Mouse (Mus musculus): Measurements from ENCODE around the gene Nelfa. TPM values are rescaled to one million over a fixed set of nuclear protein-coding genes. Genes with fewer than 3 reads are reported as not detected.
"Not testable (repeated sequence)": the region's sequence is repeated elsewhere in the genome, so short reads cannot be mapped to it uniquely, and the experiment has no call there.

Nelfa gene
- polyA plus RNA-seq, 1 experiment = 24.2 TPM

DNA sequence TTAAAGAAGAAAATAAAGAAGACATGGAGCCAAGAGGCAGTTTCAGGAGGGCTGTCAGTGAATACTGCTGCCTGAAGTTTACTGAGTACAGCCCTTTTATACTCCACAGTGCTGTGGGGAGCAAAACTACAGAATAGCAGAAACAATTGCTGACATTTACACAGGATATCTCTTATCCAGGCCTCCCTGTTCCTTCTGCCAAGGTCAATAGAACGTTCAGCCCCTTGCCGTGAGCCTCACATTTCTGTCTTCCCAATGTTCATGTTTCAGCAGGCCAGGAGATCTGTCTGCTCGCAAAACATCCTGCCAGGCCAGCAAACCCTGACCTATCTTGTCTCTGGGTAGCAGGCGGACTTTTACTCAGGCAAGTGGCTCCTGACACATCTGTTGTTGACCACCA, 23.2 kb upstream of the Nelfa start:
- TF ChIP-seq MYOD1 (IDR thresholded peaks at IDR 0.05; ENCODE audit: control insufficient read depth, insufficient read length, low read depth) = no peak
- TF ChIP-seq CEBPB (IDR thresholded peaks at IDR 0.05; ENCODE audit: low read depth) = no peak
- no peak for TF ChIP-seq MAX (IDR thresholded peaks at IDR 0.05)
- no peak for TF ChIP-seq MYOG (IDR thresholded peaks at IDR 0.05; ENCODE audit: control insufficient read depth, extremely low read depth, insufficient read length)
- TF ChIP-seq FOSL1 (IDR thresholded peaks at IDR 0.05; ENCODE audit: insufficient read depth, low read length, poor library complexity, severe bottlenecking) = no peak
- no peak for TF ChIP-seq CTCF (IDR thresholded peaks at IDR 0.05; ENCODE audit: control insufficient read depth, insufficient read depth, insufficient read length)

DNA sequence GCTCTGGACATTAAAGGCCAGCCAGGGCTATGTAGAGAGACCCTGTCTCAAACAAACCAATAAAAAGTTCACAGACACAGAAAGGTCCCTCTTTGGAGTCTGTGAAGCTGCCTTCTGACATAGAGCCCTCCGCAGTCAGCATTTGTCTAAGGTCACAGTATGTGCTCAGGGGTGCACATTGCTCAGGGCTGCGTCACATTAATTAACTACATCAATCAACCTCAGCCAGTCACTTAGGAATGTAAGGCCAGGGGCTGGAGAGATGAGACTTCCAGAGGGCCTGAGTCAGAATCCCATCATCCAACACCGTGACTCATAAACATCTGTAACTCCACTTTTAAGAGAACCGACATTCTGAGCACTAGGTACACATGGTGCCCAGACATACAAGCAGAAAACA, 19.7 kb upstream of the Nelfa start:
- Histone ChIP-seq H3ac (ENCODE audit: control insufficient read depth, insufficient read length, low read depth) (no peak overlapping the region), H3K4me3 (ENCODE audit: insufficient read depth, poor library complexity, severe bottlenecking) (no peak overlapping the region), H3K36me3 (ENCODE audit: control insufficient read depth, insufficient read depth) (no peaks in the 10 kb centered on the region), H3K27me3 (ENCODE audit: control insufficient read depth, insufficient read depth, insufficient read length) (no peaks in the 10 kb centered on the region), H3K79me3 (ENCODE audit: low read depth) (no peaks in the 10 kb centered on the region), H3K79me2 (ENCODE audit: control insufficient read depth, insufficient read depth) (no peaks in the 10 kb centered on the region)
- TF ChIP-seq MYOD1 (IDR thresholded peaks at IDR 0.05; ENCODE audit: control insufficient read depth, insufficient read length, low read depth) (peak; percentile 7), FOSL1 (IDR thresholded peaks at IDR 0.05; ENCODE audit: insufficient read depth, low read length, poor library complexity, severe bottlenecking) (peak; percentile 66), USF1 (IDR thresholded peaks at IDR 0.05; ENCODE audit: low read depth) (no peak)

More for the DNA sequence above, 23.2 kb upstream of the Nelfa start:
- H3K4me3 ChIP-seq (ENCODE audit: insufficient read depth, poor library complexity, severe bottlenecking) = no peak overlapping the region
- H3K27me3 ChIP-seq (ENCODE audit: control insufficient read depth, insufficient read depth, insufficient read length) = no peaks in the 10 kb centered on the region
- no peaks in the 10 kb centered on the region for H3K36me3 ChIP-seq (ENCODE audit: control insufficient read depth, insufficient read depth)
- H3ac ChIP-seq (ENCODE audit: control insufficient read depth, insufficient read length, low read depth) = no peak overlapping the region
- no peaks in the 10 kb centered on the region for H3K79me3 ChIP-seq (ENCODE audit: low read depth)
- H3K79me2 ChIP-seq (ENCODE audit: control insufficient read depth, insufficient read depth) = no peaks in the 10 kb centered on the region

DNA sequence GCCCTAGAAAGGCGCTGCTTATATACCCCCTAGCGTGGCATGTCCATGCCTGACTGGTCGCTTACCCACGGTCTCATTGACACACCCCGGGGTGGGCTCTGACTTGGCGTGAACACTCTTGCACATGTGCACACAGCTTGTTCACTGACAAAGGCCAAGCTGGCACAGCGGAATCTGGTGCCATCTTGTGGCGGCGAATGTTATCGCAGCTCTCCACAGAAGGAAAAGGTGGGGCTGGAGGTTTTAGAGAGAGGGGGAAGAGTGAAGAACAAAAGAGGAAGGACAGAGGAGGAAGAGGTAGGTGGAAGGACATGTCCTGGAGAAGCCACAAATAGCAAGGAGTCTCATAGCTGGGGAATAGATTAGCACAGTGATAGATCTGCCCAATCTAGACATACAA, 18.1 kb upstream of the Nelfa start:
- Histone ChIP-seq H3K4me3 (ENCODE audit: insufficient read depth, poor library complexity, severe bottlenecking) (no peak overlapping the region), H3ac (ENCODE audit: control insufficient read depth, insufficient read length, low read depth) (no peak overlapping the region), H3K79me2 (ENCODE audit: control insufficient read depth, insufficient read depth) (no peaks in the 10 kb centered on the region), H3K36me3 (ENCODE audit: control insufficient read depth, insufficient read depth) (no peaks in the 10 kb centered on the region), H3K27me3 (ENCODE audit: control insufficient read depth, insufficient read depth, insufficient read length) (no peaks in the 10 kb centered on the region), H3K79me3 (ENCODE audit: low read depth) (no peaks in the 10 kb centered on the region)
- TF ChIP-seq CTCF (IDR thresholded peaks at IDR 0.05; ENCODE audit: control insufficient read depth, insufficient read depth, insufficient read length) = peak; percentile 64
- no peak for TF ChIP-seq USF1 (IDR thresholded peaks at IDR 0.05; ENCODE audit: low read depth)

DNA sequence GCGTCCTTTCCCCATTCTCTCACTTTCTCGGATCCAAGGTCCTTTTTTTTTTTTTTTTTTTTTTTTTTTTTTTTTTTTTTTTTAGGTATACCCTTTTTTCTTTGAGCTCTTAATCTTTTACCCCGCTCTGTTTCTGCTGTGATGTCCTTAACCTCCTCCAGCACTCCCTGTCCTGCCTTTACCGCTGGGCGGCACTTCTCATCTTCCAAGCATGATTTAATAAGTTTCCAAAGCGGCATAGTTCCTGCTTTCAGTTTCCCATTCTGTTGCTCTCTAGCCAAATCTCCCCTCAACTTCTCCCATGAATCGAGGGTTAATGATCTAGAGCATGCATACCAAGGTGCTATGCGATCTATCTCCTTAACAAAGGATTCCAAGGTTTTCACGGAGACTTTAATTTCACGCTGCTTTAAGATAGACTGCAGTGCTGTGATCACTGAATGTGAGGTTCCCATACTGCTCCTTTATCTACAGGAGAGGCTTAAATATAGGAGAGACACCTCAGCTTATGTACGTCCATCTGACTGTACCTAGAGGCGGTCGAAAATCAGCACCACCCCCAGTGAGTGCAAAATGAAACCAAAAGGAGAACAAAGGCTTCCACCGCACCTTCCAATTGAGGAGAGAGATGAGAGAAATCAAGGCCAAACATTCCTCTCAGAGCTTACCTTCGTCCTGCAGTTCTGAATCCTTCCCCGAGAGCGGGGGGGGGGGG, 17.4 kb upstream of the Nelfa start:
- TF ChIP-seq MAX (IDR thresholded peaks at IDR 0.05) (no peak), CEBPB (IDR thresholded peaks at IDR 0.05; ENCODE audit: low read depth) (no peak), CTCF (IDR thresholded peaks at IDR 0.05; ENCODE audit: control insufficient read depth, insufficient read depth, insufficient read length) (no peak), FOSL1 (IDR thresholded peaks at IDR 0.05; ENCODE audit: insufficient read depth, low read length, poor library complexity, severe bottlenecking) (no peak), MYOD1 (IDR thresholded peaks at IDR 0.05; ENCODE audit: control insufficient read depth, insufficient read length, low read depth) (no peak), USF1 (IDR thresholded peaks at IDR 0.05; ENCODE audit: low read depth) (no peak), MYOG (IDR thresholded peaks at IDR 0.05; ENCODE audit: control insufficient read depth, extremely low read depth, insufficient read length) (no peak)
- Histone ChIP-seq H3K79me3 (ENCODE audit: low read depth) (no peaks in the 10 kb centered on the region), H3K27me3 (ENCODE audit: control insufficient read depth, insufficient read depth, insufficient read length) (no peaks in the 10 kb centered on the region), H3K4me3 (ENCODE audit: insufficient read depth, poor library complexity, severe bottlenecking) (no peak overlapping the region), H3K36me3 (ENCODE audit: control insufficient read depth, insufficient read depth) (no peaks in the 10 kb centered on the region), H3ac (ENCODE audit: control insufficient read depth, insufficient read length, low read depth) (no peak overlapping the region), H3K79me2 (ENCODE audit: control insufficient read depth, insufficient read depth) (no peaks in the 10 kb centered on the region)

DNA sequence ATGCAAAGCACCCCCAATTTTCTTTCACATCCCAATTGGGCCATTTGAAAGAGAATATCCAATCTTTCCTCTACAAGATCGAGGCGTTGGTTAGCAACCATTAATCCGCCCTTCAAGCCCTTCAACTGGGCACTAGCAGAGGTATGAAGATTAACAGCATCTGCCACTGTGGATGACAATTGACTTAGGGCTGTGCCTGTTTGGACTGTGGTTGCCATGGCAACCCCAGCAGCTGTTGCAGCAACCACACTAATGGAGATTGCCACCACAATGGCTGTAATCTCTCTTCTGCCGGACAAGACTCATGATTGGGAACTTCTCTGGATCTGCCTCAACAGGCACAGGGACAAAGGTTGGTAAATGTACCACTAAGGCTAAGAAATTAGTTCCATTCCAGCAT, 12.1 kb upstream of the Nelfa start:
- H3K79me2 ChIP-seq (ENCODE audit: control insufficient read depth, insufficient read depth) = no peaks in the 10 kb centered on the region
- H3K79me3 ChIP-seq (ENCODE audit: low read depth) = no peaks in the 10 kb centered on the region
- no peak overlapping the region for H3K4me3 ChIP-seq (ENCODE audit: insufficient read depth, poor library complexity, severe bottlenecking)
- no peaks in the 10 kb centered on the region for H3K27me3 ChIP-seq (ENCODE audit: control insufficient read depth, insufficient read depth, insufficient read length)
- H3ac ChIP-seq (ENCODE audit: control insufficient read depth, insufficient read length, low read depth) = no peak overlapping the region
- no peaks in the 10 kb centered on the region for H3K36me3 ChIP-seq (ENCODE audit: control insufficient read depth, insufficient read depth)
- TF ChIP-seq CEBPB (IDR thresholded peaks at IDR 0.05; ENCODE audit: low read depth) = no peak
- TF ChIP-seq MYOD1 (IDR thresholded peaks at IDR 0.05; ENCODE audit: control insufficient read depth, insufficient read length, low read depth) = no peak
- no peak for TF ChIP-seq MYOG (IDR thresholded peaks at IDR 0.05; ENCODE audit: control insufficient read depth, extremely low read depth, insufficient read length)
- TF ChIP-seq FOSL1 (IDR thresholded peaks at IDR 0.05; ENCODE audit: insufficient read depth, low read length, poor library complexity, severe bottlenecking) = no peak
- no peak for TF ChIP-seq MAX (IDR thresholded peaks at IDR 0.05)
- no peak for TF ChIP-seq USF1 (IDR thresholded peaks at IDR 0.05; ENCODE audit: low read depth)
- no peak for TF ChIP-seq CTCF (IDR thresholded peaks at IDR 0.05; ENCODE audit: control insufficient read depth, insufficient read depth, insufficient read length)

DNA sequence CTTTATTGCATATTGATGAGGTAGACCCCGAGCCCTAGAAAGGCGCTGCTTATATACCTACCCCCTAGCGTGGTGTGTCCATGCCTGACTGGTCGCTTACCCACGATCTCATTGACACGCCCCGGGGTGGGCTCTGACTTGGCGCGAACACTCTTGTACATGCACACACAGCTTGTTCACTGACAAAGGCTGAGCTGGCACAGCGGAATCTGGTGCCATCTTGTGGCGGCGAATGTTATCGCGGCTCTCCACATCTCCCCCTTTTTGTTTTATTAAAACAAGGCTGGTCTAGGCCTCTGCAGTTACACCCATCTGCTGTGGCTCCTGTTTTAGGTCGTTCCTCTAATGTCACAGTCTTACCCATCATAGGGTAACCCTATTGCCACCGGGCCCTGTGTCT, 10.8 kb upstream of the Nelfa start:
- H3K4me3 ChIP-seq (ENCODE audit: insufficient read depth, poor library complexity, severe bottlenecking); H3K79me2 ChIP-seq (ENCODE audit: control insufficient read depth, insufficient read depth); H3ac ChIP-seq (ENCODE audit: control insufficient read depth, insufficient read length, low read depth); H3K79me3 ChIP-seq (ENCODE audit: low read depth); H3K36me3 ChIP-seq (ENCODE audit: control insufficient read depth, insufficient read depth); H3K27me3 ChIP-seq (ENCODE audit: control insufficient read depth, insufficient read depth, insufficient read length): not testable (repeated sequence)

Measured in C2C12 (cell line).